Mouse (Mus musculus): ENCODE data around the gene Gpn3.
"Not testable (repeated sequence)": the region's sequence is repeated elsewhere in the genome, so short reads cannot be mapped to it uniquely, and the experiment has no call there.

GRCm38 (mm10) chr5:122420676-122421075 lies 49.0 kb downstream of the Gpn3 start:
- not testable (repeated sequence) for TF ChIP-seq CTCF (IDR thresholded peaks at IDR 0.05; ENCODE audit: borderline replicate concordance, insufficient read depth, low read depth, low read length); POLR2A (IDR thresholded peaks at IDR 0.05; ENCODE audit: borderline replicate concordance, insufficient read depth, low read length)
